Mouse (Mus musculus) heart, adult 2 months (tissue): Measurements from ENCODE around the gene Tmod3.

Source experiments
- CTCF ChIP-seq: fragments of 200-600 bp; IDR thresholded peaks from 2 replicates; pipeline ENCODE4 v1.8.1; 2022; ENCODE audit warnings: antibody characterized with exemption, mild to moderate bottlenecking, moderate library complexity
- POLR2A ChIP-seq: fragments of 200-500 bp; IDR thresholded peaks from 2 replicates; pipeline ENCODE4 v1.6.1; 2011; ENCODE audit warnings: mild to moderate bottlenecking, low read depth, low read length, control low read depth; ENCODE audit not compliant: insufficient read depth

GRCm38 (mm10) chr9:75558360-75558759, 1.1 kb downstream of the Tmod3 start:
- TF ChIP-seq POLR2A (no peak), CTCF (no peak)
